Mouse (Mus musculus) CD8-positive naive resting alpha-beta T cell, adult 2 months (primary cell): Measurements from ENCODE around the gene Rrp1b.
"Not testable (repeated sequence)": the region's sequence is repeated elsewhere in the genome, so short reads cannot be mapped to it uniquely, and the experiment has no call there.

Experiments
- DNase-seq, 2 experiments: peaks; one replicate each; pipeline ENCODE4 v3.0.0; 2022; ENCODE audit warnings: low read depth in 2 of 2, low spot score in 2 of 2

Rrp1b gene

DNA sequence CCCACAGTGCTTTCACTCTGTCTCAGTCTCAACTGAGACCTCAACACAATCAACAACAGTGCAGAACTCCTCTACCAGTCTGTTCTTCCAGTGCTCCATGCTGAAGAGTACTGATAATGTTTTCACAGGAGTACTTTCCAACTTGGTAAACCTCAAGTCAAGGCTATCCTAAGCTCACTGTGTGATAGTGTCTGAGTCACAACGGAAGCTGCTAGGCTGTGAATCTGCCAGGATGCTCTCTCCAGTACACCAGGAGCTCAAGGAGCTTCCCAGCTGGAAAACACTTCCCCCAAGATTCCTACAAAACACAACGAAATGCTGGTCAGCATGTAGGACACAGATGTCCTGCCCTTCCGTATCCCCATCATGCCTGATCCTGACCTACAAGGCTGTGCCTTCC lies 7.6 kb upstream of the Rrp1b start:
- DNase-seq = no peak

DNA sequence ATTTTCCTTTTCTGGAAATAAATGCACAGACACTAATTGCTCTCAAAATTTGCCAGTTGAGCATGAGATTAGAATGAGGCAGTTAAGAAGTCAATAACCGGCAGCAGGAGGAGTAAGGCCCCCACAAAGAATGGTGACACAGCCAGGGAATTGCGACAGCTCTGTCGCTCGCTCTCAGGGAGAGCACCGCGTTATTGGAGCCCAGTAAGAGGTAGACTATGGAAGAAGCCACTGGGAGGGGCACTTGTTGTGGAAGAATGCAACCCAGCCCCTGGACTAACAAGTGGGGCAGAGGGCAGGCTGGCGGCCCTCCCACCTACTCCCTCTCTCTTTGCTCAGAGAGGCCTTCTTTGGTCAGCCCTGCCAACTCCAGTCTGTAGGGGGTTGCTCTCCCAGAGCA lies 4.2 kb upstream of the Rrp1b start:
- DNase-seq = no peak

DNA sequence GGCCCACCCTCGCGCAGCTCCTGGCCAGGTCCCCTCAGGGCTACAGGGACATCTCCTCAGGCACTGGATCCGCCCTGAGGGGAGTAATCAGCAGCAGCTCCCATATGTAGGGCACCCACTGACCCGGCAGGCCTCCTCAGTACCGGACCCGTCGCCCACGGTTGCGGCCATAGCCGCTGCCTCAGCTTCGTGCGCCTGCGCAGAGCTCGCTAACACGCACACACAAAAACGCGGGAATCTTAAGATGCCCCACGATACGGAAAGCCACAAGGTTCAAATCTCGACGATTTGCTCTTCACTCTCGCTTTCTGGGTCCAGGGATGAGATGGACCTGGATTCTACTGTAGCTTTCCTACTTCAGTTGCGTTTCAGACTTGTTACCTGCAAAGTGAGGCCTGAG lies 1.6 kb upstream of the Rrp1b start:
- DNase-seq = no peak

DNA sequence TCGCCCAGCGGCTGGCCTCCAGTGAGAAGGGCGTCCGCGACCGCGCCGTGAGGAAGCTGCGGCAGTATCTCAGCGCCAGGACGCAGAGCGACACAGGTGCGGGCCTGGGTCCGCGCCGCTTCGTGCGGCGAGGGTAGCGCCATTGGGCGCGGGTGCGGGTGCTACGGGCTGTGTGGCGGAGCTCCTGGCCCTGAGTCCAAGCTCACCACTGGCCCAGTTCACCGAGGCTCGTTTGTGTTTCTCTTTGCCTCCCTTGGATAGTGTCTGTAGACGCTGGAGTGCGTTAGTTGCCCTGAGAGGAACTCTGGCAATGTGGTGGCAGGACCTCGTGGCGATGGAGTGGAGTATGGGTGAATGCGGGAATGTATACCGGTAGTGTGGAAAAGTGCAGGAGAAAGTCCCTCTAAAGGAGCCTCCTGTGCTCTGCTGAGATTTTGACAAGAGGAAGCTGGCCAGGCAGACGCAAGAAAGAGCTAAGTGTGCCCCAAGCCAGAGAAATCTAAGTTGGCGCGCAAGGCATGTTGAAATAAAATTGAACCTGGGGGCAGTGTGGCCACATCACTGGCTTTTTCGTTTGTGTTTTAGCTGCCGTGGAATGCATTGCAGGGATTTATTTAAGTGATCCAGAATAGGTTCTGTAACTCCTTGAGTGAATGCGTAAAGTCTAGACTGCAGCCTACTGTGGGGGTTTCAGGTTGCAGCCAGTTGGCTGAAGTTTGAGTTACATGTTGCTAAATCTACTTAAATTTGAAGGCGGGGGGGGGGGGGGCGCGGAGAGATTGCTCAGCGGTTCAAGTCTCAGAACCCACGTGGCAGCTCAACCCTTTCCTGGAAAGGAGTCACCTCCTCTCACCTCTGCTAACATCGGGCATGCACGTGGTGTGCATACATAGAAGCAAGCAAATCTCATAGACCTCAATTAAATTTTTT lies 874 bp downstream of the Rrp1b start:
- peak in 1 of 2 experiments; percentile 7 for DNase-seq

DNA sequence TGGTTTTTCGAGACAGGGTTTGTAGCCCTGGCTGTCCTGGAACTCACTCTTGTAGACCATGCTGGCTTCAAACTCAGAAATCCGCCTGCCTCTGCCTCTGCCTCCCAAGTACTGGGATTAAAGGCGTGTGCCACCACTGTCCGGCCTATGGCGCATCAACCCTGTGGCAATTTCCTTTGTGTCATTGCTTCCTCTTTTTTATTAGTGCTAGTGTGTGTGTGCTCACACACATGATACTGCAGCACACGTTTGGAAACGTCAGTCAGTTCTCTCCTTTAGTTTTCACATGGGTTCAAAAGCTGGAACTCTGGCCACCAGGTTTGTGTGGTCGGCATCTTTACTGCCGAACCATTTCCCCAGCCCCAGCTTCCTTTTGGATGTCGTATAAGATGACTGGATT lies 4.4 kb downstream of the Rrp1b start:
- no peak for DNase-seq

DNA sequence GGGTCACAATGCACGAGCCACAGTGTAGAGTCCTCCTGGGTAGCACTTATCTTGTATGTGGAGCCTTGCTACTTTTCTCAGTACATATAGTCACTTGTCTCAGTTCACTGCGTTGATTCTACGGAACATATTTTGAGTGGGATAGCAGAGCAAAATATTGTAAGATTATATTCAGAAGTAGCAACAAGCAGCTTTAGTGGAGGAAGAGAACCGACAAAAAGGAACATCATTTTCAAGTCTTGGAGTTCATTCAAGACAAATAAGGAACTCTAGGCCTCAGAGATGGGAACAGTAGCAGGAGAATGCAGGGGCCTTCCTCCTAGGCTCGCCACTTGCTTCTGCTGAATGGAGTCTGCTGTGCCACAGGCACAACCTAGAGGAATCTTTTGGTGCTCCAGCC lies 10.6 kb downstream of the Rrp1b start:
- no peak for DNase-seq

DNA sequence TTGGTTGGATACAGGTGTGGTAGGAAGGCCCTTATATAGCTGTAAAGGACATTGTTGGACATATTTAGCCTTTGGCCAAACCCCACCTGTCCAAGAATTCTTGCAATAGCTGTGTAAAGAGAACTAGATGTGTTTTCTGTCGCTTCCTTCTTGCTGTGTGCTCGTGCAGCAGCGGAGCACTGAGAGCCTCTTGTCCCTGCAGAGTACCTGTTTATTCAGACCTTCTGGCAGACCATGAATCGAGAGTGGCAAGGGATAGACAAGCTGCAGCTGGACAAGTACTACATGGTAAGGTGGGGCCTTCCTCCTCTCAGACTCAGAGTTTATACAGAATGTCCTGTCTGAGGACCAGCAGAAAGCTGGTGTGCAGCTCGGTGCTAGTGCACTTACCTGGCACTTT lies 12.5 kb downstream of the Rrp1b start:
- no peak for DNase-seq

DNA sequence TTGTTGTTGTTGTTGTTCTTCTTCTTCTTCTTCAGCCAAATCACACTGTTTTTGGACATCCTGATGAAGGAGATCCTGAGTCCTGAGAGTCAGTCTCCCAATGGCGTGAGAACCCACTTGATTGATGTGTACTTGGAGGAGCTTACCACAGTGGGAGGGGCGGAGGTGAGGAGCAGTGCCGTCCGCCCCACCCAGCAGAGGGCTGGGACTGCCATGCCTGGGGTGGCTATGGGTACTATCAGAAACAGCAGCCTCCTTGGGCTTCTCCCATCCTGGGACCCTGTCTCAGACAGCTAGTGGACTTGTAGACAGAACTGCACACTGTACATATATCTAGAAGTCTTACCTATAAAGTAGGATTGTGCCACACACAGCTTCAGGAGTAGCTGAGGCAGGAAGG lies 14.0 kb downstream of the Rrp1b start:
- no peak for DNase-seq

DNA sequence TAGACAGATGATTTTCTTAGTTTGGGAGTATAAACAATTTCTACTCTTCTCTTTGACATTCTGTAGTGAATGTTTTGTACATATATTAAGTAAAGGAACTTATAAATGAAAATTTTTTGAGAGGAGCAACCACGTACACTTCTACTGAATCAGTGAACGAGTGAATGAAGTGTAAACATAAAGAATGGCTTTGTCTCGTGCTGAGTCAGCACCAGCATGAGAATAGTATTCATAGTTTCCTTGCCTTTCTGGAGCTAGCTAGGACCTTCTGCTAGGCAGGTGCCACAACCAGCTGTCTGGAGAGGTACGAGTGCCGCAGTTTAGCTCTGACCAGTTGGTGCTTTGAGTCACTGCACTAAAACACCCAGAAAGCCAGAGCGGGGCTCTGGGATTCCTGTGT lies 14.7 kb downstream of the Rrp1b start:
- DNase-seq = no peak

DNA sequence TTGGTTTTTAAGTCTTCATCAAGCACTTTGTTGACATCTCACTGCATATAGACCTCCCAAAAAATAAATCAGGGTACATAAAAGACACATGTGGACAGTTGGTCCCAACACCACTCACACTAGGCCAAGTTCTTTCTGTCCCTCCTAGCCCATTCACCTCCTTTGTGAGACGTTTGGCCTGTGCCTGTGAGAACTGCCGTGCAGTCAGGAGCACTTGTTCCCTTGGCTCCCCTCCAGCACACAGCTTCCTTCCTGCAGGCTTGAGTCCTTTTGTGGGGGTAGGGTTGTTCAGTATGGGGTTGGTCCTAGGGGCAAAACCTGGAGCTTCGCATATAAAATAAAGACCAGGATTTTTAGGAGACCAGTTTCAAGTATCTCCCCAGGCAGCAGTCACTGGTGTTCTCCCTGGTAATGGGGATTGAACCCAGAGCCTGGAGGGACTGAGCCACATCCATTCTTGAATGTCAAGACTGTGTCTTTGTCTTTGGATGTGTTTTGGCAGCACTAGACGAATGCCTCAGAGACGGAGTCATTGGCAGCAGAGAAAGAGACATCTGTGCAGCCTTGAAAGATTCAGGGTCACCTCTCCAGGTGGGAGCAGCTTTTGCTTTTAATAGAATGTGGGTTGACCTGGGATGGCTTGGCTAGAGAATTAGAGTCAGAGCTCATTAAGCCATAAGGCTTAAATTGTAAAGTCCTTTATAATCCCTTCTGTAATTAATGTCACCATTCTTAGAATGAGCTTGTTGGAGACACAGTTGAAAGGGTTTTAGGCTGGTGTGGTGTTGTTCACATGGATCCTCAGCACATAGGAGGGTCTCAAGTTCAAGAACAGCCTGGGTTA lies 16.6 kb downstream of the Rrp1b start:
- DNase-seq = no peak

DNA sequence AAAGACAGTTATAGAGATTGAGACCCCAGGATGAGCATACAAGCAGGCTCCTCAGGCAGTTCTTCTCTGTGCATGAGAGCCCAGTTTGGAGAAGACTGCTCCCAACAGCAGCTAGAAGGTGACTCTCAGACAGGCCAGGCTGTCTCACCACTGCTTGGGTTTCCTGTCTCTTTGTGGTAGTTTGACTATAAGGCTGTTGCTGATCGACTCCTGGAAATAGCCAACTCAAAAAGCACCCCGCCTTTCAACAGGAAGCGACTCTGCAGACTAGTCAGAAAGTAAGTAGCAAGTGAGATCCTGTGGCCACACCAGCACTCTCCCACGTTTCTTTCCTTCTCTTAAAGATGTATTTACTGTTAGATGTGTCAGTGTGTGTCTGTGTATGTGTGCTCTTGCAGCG lies 17.8 kb downstream of the Rrp1b start:
- peak; percentile 24 to 42 for DNase-seq

DNA sequence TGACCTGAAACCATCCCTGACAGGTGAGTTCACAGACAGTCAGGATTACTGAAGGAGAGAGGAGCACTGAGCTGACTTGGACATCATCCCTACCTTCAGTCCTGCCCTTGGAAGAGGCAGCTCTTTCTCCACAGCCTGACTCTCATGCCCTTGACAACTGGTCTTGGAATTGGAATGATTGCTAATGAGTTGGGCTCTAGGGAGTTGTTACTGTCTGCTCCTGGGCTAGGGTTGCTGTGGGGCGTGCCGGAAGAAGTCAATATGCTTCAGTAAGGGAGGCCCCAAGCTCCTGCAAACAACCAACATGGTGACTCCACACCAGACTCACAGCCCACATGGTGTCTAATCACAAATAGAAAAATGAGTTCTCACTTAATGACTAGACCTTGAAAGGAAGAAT lies 21.9 kb downstream of the Rrp1b start:
- DNase-seq = no peak

DNA sequence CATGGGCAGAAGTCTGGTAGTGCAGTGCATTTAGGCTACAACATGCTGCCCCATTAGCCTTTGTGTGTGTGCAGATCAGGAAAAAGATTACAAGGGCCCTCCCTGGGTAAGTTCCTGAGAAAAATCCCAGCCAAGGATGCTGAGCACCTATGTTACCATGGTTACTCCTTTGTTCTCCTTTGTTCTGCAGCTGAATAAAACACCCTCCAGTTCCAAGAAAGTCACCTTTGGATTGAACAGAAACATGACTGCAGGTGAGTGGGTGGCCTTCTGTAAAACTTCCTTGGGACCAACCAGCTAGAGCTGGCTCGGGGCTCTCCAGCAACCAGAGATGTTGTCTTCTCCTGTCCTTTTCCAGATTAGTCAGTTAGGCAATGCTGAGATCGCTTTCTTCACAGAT lies 23.2 kb downstream of the Rrp1b start:
- DNase-seq = no peak

DNA sequence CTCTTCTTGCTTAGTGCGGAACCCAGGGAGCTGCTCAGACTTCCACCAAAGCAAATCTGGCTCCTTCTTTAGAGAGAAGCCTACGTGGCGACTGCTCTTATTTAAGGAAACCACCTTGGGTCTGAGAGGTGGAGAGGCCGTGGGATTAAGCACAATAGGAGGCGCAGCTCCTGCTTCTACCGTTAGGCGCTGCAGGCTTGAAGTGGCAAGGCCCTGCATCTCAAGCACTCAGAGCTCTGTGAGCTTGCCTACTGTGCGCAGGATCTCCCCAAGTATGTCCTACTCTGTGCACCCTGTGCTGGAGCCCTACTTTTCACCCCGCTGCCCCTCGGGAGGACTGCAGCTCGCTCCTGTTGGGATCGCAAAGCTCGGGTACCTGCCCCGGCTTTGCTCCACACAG lies 25.3 kb downstream of the Rrp1b start:
- no peak for DNase-seq

DNA sequence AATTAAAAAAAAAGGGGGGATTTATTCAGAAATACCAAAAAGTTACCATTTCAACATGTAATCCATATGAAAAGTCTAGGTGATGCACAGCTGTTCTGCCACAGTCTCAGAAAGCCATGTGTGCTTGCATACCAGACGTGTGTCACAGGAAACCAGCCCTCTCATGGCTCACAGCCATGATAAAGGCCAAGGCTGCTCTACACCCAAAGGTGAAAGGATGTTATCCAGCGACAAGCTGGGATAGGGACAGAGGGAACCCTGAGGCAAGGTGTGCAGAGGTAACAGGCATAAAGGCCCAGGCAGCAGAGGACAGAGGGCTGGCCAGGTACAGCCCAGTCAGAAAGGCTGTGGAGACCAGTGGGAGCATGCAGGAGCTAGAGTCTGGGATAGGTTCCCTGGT lies 27.8 kb downstream of the Rrp1b start:
- DNase-seq = no peak

DNA sequence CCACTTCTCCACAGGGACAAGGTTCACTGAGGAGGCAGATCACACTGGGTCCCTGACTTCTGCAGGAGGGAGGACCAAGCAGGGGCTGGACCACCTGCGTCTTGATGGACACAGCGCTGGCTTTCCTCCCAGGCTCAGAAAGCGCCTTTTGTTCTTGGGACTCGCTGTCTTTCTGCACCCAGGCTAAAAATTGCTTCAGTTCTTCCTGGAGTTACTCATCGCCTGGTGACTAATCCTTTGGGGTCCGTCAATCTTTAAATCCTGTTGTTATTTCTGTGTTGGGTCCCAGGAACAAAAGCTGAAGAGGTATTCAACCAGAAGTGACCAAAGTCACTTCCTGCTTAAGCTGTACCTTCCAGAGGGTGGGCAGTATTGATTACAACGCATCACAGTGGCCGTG lies 28.9 kb downstream of the Rrp1b start:
- not testable (repeated sequence) for DNase-seq

DNA sequence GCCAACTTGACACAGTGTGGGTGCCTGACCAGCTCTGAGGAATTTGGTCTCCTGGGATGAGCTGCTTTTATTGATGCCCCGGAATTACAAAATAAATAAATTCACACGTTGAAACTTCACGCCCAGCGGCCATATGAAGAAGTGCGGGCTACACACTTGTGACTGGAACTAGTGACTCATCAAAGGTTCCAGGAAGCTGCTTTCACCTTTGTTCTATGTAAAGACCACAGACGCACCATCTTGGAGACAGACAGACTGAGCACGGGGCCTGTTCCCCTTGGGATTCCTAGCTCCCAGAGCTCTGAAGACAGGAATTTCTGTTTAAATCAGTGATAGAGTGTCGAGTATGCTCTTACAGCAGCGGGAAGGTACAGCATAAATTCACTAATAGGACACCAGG lies 31.6 kb downstream of the Rrp1b start:
- no peak for DNase-seq

DNA sequence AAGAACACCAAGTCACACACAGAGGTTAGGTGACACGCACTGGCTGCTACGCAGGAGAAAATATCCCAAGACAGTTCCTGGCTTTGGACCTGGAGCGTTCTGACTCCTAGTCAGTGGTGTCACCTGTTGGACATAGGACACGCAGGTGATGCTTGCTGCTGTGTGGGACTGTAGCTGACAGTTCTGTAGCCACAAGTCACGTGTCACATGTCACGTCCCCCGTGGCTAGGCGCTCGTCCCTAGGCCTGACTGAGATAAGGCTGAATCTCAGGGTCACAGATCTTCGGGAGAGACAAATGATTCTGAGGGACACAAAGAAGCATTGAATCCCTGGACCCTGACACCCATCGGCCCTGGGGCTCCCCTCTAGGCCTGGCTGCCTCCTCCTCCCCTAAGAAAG lies 32.5 kb downstream of the Rrp1b start:
- no peak for DNase-seq

DNA sequence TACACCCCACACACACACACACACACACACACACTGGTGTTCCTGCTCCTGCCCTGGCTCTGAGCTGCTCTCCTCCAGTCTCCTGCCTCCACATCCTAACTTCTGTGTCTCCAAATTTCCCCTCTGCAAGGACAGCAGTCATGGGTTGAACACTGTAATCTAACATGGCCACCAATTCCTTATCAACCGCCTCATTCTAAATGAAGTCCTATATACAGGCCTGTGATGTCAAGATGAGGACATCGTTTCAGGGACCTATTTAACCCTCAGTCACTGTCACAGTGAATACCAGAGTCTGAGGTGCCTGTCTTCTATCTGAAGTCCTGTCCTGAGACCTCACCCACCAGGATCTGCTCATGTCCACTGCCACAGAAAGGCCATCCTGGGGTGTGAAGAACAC lies 32.9 kb downstream of the Rrp1b start:
- no peak for DNase-seq

DNA sequence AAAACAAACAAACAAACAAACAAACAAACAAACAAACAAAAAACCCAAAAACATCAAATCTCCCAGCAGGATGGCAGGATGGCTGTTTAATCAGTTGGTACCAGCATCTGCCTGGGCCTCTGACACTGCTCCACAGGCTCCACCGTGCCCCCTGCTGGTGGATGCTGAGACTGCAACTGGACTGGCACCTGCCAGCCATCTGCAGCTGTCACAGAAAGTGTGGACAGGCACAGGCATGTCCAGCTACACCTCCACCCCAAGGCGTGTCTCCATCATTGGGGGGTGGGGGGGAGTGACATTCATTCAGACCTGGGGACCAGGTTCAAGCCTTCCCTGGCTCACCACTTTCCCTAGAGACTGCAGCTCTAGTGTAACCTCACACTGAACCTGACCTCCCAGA lies 37.5 kb downstream of the Rrp1b start:
- peak; percentile 84 to 87 for DNase-seq

DNA sequence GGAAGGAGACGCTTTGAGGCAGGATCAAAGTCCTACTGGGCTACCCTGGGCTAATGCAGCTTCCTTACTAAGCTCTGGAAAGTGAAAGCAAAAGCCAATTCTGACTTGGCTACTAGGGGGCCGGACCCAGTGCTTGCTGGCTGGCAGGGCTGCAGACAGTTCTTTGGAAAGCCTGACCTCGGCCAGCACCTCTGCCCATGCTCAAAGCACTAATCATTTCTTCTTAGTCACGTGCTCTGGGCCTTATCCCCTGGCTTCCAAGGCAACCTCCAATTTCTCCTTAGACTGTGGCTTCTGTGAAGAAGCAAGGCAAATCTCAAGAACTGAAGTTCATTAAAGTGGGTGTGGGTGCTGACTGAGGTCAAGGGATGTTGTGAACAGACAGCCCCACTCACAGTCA lies 38.8 kb downstream of the Rrp1b start:
- DNase-seq = no peak

DNA sequence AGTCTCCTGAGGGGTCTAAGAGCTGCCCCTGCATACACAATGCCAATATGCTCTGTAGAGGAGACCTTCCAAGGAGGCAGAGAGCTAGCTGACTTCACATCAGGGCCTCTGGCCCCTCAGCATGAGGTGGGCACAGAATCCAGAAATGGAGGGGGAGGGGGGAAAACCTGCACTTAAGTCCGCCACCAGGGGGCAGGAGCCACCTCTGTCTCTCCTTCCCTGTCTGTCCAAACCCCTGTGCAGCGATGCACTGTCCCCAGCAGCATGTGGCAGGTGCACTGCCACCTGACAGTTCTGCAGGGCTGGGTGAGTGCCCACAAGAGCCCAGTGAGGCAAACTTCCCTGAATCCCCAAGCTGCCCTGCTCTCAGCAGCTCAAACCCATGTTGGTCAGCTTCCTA lies 39.3 kb downstream of the Rrp1b start:
- peak in 1 of 2 experiments; percentile 38 for DNase-seq
